Mouse (Mus musculus) liver, adult 2 months (tissue): ENCODE data around the gene Gpr25. TPM values are rescaled to one million over a fixed set of nuclear protein-coding genes. Genes with fewer than 3 reads are reported as not detected.

Experiments used
- DNase-seq: peaks from one replicate; pipeline ENCODE4 v3.0.0-alpha.2; 2011; ENCODE audit warnings: low read depth, low spot score; ENCODE audit errors: extremely low read depth
- H3K27ac ChIP-seq: fragments of 200-500 bp; replicated peaks from 2 replicates; pipeline ENCODE4 v1.5.1; 2012; ENCODE audit warnings: low read depth, mild to moderate bottlenecking, control low read depth, inconsistent platforms, low read length; ENCODE audit not compliant: insufficient read depth
- H3K27me3 ChIP-seq: fragments of 200-500 bp; 2 replicates; pipeline ENCODE4 v1.6.1; 2012; ENCODE audit warnings: mild to moderate bottlenecking, moderate library complexity, low read length, inconsistent platforms; ENCODE audit not compliant: control insufficient read depth, insufficient read depth
- H3K36me3 ChIP-seq: fragments of 200-500 bp; 2 replicates; pipeline ENCODE4 v1.6.1; 2012; ENCODE audit warnings: low read length, inconsistent platforms; ENCODE audit not compliant: control insufficient read depth, insufficient read depth
- H3K4me1 ChIP-seq: fragments of 200-500 bp; 2 replicates; pipeline ENCODE4 v1.6.1; 2011; ENCODE audit warnings: low read length; ENCODE audit not compliant: control insufficient read depth, insufficient read depth
- H3K4me3 ChIP-seq: fragments of 200-500 bp; 2 replicates; pipeline ENCODE4 v1.5.1; 2011; ENCODE audit warnings: low read depth, mild to moderate bottlenecking, control low read depth, low read length, moderate library complexity; ENCODE audit not compliant: insufficient read depth
- H3K79me2 ChIP-seq: fragments of 200-500 bp; 2 replicates; pipeline ENCODE4 v1.6.1; 2012; ENCODE audit warnings: inconsistent platforms, mild to moderate bottlenecking, low read length, moderate library complexity; ENCODE audit not compliant: control insufficient read depth, insufficient read depth
- H3K9ac ChIP-seq: fragments of 200-500 bp; 2 replicates; pipeline ENCODE4 v1.6.1; 2012; ENCODE audit warnings: low read depth, mild to moderate bottlenecking, control low read depth, inconsistent platforms, low read length
- CTCF ChIP-seq: fragments of 200-500 bp; IDR thresholded peaks from 2 replicates; pipeline ENCODE4 v1.5.1; 2011; ENCODE audit warnings: low read depth, low read length, control low read depth
- POLR2A ChIP-seq: fragments of 200-500 bp; IDR thresholded peaks from 2 replicates; pipeline ENCODE4 v1.6.1; 2011; ENCODE audit warnings: low read length, control low read depth; ENCODE audit not compliant: insufficient read depth; ENCODE audit errors: extremely low read depth
- WGBS: fragments of 180-500 bp; shearing (Covaris S2); methylation state at CpG from one replicate; pipeline ENCODE4 v1.1.7; 2018; 5-methylcytosine and 5-hydroxymethylcytosine counted together
- polyA plus RNA-seq: library from polyadenylated mRNA; depleted of rRNA; stranded (reverse); fragments of >200 nt; gene quantifications from 2 replicates; pipeline ENCODE4 v1.2.3, GENCODE M21; 2012
- total RNA-seq: library from RNA; depleted of rRNA; stranded (reverse); fragments of >200 nt; gene quantifications from 2 replicates; pipeline ENCODE4 v1.2.3, GENCODE M21; 2014

Gene Gpr25
- total and polyA plus RNA-seq, 2 experiments, result 0.32 TPM; not detected in 1

DNA sequence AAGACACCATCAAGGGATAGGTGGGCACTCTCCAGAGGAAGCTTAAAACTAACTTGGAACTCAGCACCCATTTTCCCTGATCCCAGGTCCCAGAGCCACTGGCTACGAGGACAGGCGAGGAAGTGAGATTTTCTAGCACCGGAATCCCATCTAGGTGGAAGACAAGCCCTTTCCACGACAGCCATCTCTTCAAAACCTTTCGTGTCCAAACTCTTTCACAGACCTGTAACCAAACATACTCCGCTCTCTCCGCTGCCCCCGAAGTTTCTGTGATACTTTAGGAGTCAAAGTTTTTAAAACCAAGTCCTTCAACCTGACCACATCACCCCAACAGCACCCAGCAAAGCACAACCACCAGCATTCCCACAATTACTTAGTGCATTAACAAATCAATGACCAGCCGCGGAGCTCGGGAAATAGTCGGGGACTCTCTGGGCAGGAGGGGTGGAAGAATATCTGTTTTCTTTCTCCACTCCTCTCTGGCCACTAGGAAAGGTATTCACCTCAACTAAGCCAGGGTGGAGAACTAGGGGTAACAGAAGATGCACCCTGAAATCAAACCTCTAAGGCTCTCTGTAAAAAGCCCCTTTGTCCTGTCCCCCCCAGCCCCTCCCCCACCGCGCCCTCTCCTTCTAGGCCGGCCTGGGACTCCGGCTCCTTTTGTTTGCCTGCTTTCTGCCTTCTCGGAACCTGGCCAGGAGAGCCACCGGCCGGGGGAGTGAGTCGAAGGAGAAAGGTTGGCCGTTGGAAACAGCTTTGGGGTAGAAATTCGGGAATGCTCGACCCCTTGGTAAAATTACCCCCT, 27.5 kb downstream of the Gpr25 start:
- TF ChIP-seq POLR2A, result no peak
- TF ChIP-seq CTCF, result no peak
- H3K79me2 ChIP-seq, result no peaks in the 10 kb centered on the region
- H3K4me3 ChIP-seq, result no peak overlapping the region
- no peak for DNase-seq
- 19% methylated on average over 23 of the region's 23 CpGs for WGBS
- H3K36me3 ChIP-seq, result no peaks in the 10 kb centered on the region
- H3K27me3 ChIP-seq, result 0 out of 2 replicates have a peak, but pooled peaks cover 3% of the 10 kb centered on the region
- H3K9ac ChIP-seq, result no peak overlapping the region
- H3K4me1 ChIP-seq, result peaks cover 13% of the 10 kb centered on the region
- no peak overlapping the region for H3K27ac ChIP-seq

DNA sequence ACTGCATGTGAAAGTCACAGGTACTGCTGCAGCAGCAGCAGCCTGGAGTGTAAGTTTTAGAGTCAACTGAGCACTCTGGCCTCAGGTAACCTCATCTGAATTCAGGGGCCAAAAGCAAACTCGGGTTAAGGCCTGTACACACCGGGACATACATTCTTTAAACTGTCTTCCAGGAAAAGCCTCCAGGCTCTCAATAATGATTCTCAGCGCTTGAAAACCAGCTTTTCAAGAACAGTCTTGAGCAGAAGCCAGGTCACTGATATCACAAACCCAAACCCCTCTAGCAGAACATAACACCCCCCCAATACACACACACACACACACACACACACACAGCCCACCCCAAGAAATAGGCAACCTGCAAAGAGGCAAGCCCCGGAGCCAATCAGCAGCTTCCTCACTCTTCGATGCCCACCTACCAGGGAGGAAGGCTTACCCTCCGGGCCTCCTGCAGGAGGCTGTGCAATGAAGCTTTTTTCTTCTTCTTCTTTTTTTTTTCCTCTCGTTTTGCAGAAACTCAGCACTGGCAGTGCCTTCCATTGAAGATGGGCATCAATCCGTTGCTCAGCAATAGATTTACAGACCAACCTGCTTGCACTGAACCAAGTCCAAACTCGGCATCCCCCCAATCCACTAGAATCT, 28.3 kb downstream of the Gpr25 start:
- no peak overlapping the region for H3K9ac ChIP-seq
- H3K27ac ChIP-seq, result no peak overlapping the region
- no peak for DNase-seq
- H3K4me3 ChIP-seq, result no peak overlapping the region
- H3K4me1 ChIP-seq, result peaks cover 15% of the 10 kb centered on the region
- no peaks in the 10 kb centered on the region for H3K36me3 ChIP-seq
- 0 out of 2 replicates have a peak, but pooled peaks cover 3% of the 10 kb centered on the region for H3K27me3 ChIP-seq
- TF ChIP-seq POLR2A (no peak), CTCF (no peak)
- 29% methylated on average over 9 of the region's 9 CpGs for WGBS
- no peaks in the 10 kb centered on the region for H3K79me2 ChIP-seq

DNA sequence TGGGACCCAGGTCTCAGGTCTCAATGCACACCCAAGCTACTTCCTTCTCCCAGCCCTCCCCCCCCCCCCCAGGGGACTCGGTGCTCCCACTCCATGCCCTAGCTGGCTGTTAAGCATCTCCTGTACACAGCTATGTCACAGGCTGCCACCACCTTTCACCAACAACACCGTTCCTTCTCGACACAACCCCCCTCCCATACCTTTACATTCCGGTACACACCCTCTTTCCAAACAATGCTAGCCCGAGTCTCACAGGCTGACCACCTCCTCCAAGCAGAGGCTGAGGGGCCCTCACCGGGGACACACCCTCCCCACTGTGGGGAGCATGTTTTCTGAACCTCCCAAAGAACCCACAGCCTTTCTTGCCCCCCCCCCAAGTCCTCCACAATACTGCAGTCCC, 29.1 kb downstream of the Gpr25 start:
- 37% methylated on average over 6 of the region's 6 CpGs for WGBS
- peaks cover 15% of the 10 kb centered on the region for H3K4me1 ChIP-seq
- TF ChIP-seq CTCF, result no peak
- TF ChIP-seq POLR2A, result no peak

DNA sequence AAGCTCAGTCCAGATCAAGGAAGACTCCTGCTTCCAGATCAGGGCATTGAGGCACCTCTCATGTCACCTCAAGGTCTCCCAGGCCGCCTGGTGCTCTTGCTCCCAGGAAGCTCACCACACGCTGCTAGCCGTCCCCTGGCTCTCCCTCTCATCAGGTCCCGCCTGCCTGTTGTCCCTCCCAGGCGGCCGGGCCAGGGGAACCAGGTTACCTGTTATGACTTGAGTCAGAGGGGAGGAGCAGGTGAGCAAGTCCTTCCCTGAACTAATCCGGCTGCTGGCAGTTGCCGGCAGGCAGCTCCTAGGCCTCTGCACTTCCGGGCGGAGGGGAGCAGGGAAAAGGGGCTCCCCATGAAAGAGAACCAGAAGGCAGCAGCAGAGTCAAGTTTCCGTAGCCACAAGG, 30.5 kb downstream of the Gpr25 start:
- H3K4me1 ChIP-seq, result peaks cover 15% of the 10 kb centered on the region
- TF ChIP-seq CTCF (no peak), POLR2A (no peak)

More for the DNA sequence above, 29.1 kb downstream of the Gpr25 start:
- no peaks in the 10 kb centered on the region for H3K79me2 ChIP-seq
- H3K9ac ChIP-seq, result no peak overlapping the region
- no peaks in the 10 kb centered on the region for H3K36me3 ChIP-seq
- H3K27ac ChIP-seq, result no peak overlapping the region
- no peak overlapping the region for H3K4me3 ChIP-seq
- H3K27me3 ChIP-seq, result 0 out of 2 replicates have a peak, but pooled peaks cover 3% of the 10 kb centered on the region
- no peak for DNase-seq

DNA sequence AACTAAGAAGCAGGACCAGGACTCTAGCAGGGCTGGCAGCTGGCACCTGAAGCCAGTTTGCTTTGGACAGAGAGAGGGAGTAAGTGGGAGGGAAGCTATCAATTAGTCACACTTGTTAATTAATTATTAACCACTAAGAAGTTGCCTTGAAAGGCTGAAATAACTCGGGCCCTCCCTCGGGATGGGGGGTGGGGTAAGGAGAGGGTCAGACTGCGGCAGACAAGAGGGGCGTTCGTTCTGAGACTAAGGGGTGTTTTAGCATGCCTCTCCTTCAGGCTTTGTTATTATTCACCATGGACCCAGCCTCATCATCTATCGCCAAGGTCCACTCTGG, 31.7 kb downstream of the Gpr25 start:
- Histone ChIP-seq H3K9ac (no peak overlapping the region), H3K27ac (peak overlapping the region; percentile 66), H3K79me2 (no peaks in the 10 kb centered on the region), H3K36me3 (no peaks in the 10 kb centered on the region), H3K27me3 (0 out of 2 replicates have a peak, but pooled peaks cover 2% of the 10 kb centered on the region), H3K4me1 (peaks cover 9% of the 10 kb centered on the region), H3K4me3 (no peak overlapping the region)
- 28% methylated on average over 6 of the region's 6 CpGs for WGBS
- peak; percentile 82 for DNase-seq
- no peak for TF ChIP-seq POLR2A
- TF ChIP-seq CTCF, result no peak

More for the DNA sequence above, 30.5 kb downstream of the Gpr25 start:
- H3K4me3 ChIP-seq, result no peak overlapping the region
- no peak overlapping the region for H3K27ac ChIP-seq
- H3K27me3 ChIP-seq, result 0 out of 2 replicates have a peak, but pooled peaks cover 3% of the 10 kb centered on the region
- 91% methylated on average over 11 of the region's 11 CpGs for WGBS
- H3K79me2 ChIP-seq, result no peaks in the 10 kb centered on the region
- no peak for DNase-seq
- no peak overlapping the region for H3K9ac ChIP-seq
- no peaks in the 10 kb centered on the region for H3K36me3 ChIP-seq

DNA sequence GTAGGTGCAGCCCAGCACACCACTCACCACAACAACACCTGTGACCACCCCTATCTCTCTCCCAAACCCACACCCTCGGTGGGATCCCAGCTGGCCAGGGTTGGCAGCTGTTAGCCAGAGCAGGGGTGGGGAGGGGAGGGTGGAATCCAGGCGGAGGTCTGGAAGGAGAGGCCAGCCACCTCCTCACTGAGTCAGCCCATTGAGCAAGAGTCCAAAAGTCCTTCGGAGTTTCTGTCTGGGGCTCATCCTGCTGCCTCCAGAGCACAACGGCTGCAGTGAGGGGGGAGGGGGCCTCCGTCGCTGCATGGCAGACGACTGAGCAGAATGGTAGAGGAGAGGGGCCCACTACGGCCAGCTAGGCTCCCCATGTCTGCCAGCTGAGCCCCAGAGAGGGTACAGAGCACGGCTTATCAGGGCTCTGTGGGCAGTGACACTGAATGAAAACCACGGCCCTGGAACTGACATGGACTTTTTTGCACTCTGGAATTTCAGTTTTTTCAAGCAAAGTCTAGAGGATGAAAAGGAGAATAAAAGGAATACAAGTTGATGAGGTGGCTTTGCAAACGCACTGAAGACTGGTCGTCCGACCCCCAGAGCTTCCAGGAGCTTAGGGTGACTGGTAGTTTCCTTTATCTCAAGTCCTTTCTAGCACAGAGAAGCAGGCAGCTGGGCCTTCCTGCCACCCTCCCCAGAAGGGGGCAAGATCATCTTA, 32.2 kb downstream of the Gpr25 start:
- peak overlapping the region; percentile 42 for H3K4me3 ChIP-seq
- no peaks in the 10 kb centered on the region for H3K27me3 ChIP-seq
- peaks cover 8% of the 10 kb centered on the region for H3K4me1 ChIP-seq
- H3K79me2 ChIP-seq, result no peaks in the 10 kb centered on the region
- 14% methylated on average over 13 of the region's 13 CpGs for WGBS
- DNase-seq, result peak; percentile 87
- TF ChIP-seq POLR2A, result 0 out of 2 replicates have a peak, but pooled peaks have one; percentile 4
- TF ChIP-seq CTCF, result no peak
- peak overlapping the region; percentile 66 for H3K27ac ChIP-seq
- H3K9ac ChIP-seq, result peak overlapping the region; percentile 52
- H3K36me3 ChIP-seq, result no peaks in the 10 kb centered on the region
